Mouse (Mus musculus) heart, adult 2 months (tissue): ENCODE results near the gene Sprn.

ENCODE experiments used
- CTCF ChIP-seq: fragments of 200-600 bp; IDR thresholded peaks from 2 replicates; pipeline ENCODE4 v1.8.1; 2022; ENCODE audit warnings: antibody characterized with exemption, mild to moderate bottlenecking, moderate library complexity
- POLR2A ChIP-seq: fragments of 200-500 bp; IDR thresholded peaks from 2 replicates; pipeline ENCODE4 v1.6.1; 2011; ENCODE audit warnings: mild to moderate bottlenecking, low read depth, low read length, control low read depth; ENCODE audit not compliant: insufficient read depth

DNA sequence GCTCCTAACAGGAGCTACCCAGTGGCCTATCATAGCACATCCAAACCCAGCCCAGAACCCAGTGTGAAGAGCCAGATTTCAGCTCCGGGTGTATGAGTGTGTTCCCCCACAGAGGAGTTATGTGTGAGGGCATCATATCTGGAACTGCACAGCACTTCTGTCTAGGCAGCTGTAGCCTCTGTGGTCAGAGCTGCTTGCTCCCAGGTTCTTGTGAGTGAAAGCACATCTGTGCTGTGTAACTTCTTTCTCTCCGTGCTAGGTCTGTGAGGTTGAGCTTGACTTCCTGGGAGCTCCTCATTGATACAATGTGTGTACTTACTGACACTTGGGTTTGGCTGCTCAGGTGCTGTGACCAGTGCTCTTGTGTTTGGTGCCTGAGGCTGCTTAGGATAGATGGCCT, 38.2 kb upstream of the Sprn start:
- TF ChIP-seq CTCF (no peak), POLR2A (no peak)
